Mouse (Mus musculus) limb, embryonic 12.5 days (tissue): ENCODE results near the gene Ruvbl2. TPM values are rescaled to one million over a fixed set of nuclear protein-coding genes. Genes with fewer than 3 reads are reported as not detected.
"Not testable (repeated sequence)": the region's sequence is repeated elsewhere in the genome, so short reads cannot be mapped to it uniquely, and the experiment has no call there.

Experiments used
- ATAC-seq: fragments of 200-750 bp; cut with Nextera tagmentation; 2 replicates; pipeline ENCODE4 v1.8.0; 2017; ENCODE audit warnings: low read depth, moderate TSS enrichment; ENCODE audit not compliant: insufficient number of reproducible peaks, insufficient read depth, low FRiP score, low TSS enrichment
- H3K27ac ChIP-seq: fragments of 300-500 bp; sonication (generic); 2 replicates; pipeline ENCODE4 v1.5.1; 2016; ENCODE audit warnings: mild to moderate bottlenecking, moderate library complexity
- H3K27me3 ChIP-seq: fragments of 300-500 bp; sonication (generic); 2 replicates; pipeline ENCODE4 v1.6.1; 2016; ENCODE audit warnings: mild to moderate bottlenecking, moderate library complexity
- H3K36me3 ChIP-seq: fragments of 300-500 bp; sonication (generic); 2 replicates; pipeline ENCODE4 v1.6.1; 2016; ENCODE audit warnings: mild to moderate bottlenecking, moderate library complexity
- H3K4me1 ChIP-seq: fragments of 300-500 bp; sonication (generic); replicated peaks from 2 replicates; pipeline ENCODE4 v1.6.1; 2016
- H3K4me2 ChIP-seq: fragments of 300-500 bp; sonication (generic); 2 replicates; pipeline ENCODE4 v1.6.1; 2016; ENCODE audit warnings: mild to moderate bottlenecking, moderate library complexity
- H3K4me3 ChIP-seq: fragments of 300-500 bp; sonication (generic); replicated peaks from 2 replicates; pipeline ENCODE4 v1.5.1; 2016; ENCODE audit warnings: mild to moderate bottlenecking
- H3K9ac ChIP-seq: fragments of 300-500 bp; sonication (generic); replicated peaks from 2 replicates; pipeline ENCODE4 v1.6.1; 2016; ENCODE audit warnings: mild to moderate bottlenecking, moderate library complexity
- H3K9me3 ChIP-seq: fragments of 300-500 bp; sonication (generic); 2 replicates; pipeline ENCODE4 v1.6.1; 2016; ENCODE audit warnings: mild to moderate bottlenecking, moderate library complexity
- WGBS: fragments of 180-500 bp; shearing (Covaris S2); methylation state at CpG from one replicate; pipeline ENCODE4 v1.1.7; 2016; 5-methylcytosine and 5-hydroxymethylcytosine counted together
- polyA plus RNA-seq: library from polyadenylated mRNA; unstranded; fragments of >200 nt; fragmentation: Nextera tagmentation; extraction: Ambion mirVana; gene quantifications from 2 replicates; pipeline ENCODE4 v1.2.1, GENCODE M21; 2016

Gene Ruvbl2
- polyA plus RNA-seq: 155 and 156 TPM in 2 replicates

GRCm38 (mm10) chr7:45437521-45438276 is at the start of gene Ruvbl2:
Ruvbl2 (minus strand) TSS chr7:45438096.
- Histone ChIP-seq H3K9ac (peak within 1 kb of the TSS; percentile 13; the same call in 1 of the 2 replicates), H3K27ac (peak within 1 kb of the TSS; percentile 24; the same call in 1 of the 2 replicates), H3K4me2 (peak within 1 kb of the TSS; percentile 48), H3K4me3 (peak within 1 kb of the TSS; percentile 8; the same call in 1 of the 2 replicates), H3K27me3 (no peaks in the 10 kb centered on the region), H3K36me3 (peaks cover 32% of the 10 kb centered on the region), H3K9me3 (no peaks in the 10 kb centered on the region), H3K4me1 (peaks cover 41% of the 10 kb centered on the region)
- no peak for ATAC-seq
- WGBS: 12% methylated on average over 19 of the region's 19 CpGs

- no peak within 1 kb of the TSS for H3K4me2 ChIP-seq
- no peak within 1 kb of the TSS; the same call in 1 of the 2 replicates for H3K4me3 ChIP-seq
- peak within 1 kb of the TSS; percentile 74; the same call in 1 of the 2 replicates for H3K27ac ChIP-seq
- peaks cover 27% of the 10 kb centered on the region for H3K4me1 ChIP-seq
- H3K27me3 ChIP-seq: no peaks in the 10 kb centered on the region
- peaks cover under 1% of the 10 kb centered on the region; the same call in 1 of the 2 replicates for H3K36me3 ChIP-seq
- 81% methylated on average over 12 of the region's 12 CpGs for WGBS
- H3K9ac ChIP-seq: no peak within 1 kb of the TSS
- H3K9me3 ChIP-seq: no peaks in the 10 kb centered on the region
- no peak for ATAC-seq
Measured at GRCm38 (mm10) chr7:45486761-45487415, 49.0 kb upstream of the Ruvbl2 start, which contains the start of gene Gm45808. Gm45808 (minus strand) TSS chr7:45486811.

- Histone ChIP-seq H3K4me3 (no peak overlapping the region), H3K9me3 (no peaks in the 10 kb centered on the region), H3K9ac (no peak overlapping the region), H3K4me2 (no peak overlapping the region), H3K27me3 (no peaks in the 10 kb centered on the region), H3K4me1 (peaks cover 27% of the 10 kb centered on the region), H3K27ac (no peak overlapping the region), H3K36me3 (no peaks in the 10 kb centered on the region)
- 80% methylated on average over 7 of the region's 7 CpGs for WGBS
- ATAC-seq: no peak
Measured at GRCm38 (mm10) chr7:45486158-45486557, 48.3 kb upstream of the Ruvbl2 start.

GRCm38 (mm10) chr7:45484985-45485384 is 47.1 kb upstream of the Ruvbl2 start:
- not testable (repeated sequence) for H3K9ac ChIP-seq, H3K4me2 ChIP-seq, H3K4me3 ChIP-seq, H3K9me3 ChIP-seq, H3K27me3 ChIP-seq, H3K36me3 ChIP-seq, H3K27ac ChIP-seq, ATAC-seq
- peaks cover 17% of the 10 kb centered on the region; the same call in 1 of the 2 replicates for H3K4me1 ChIP-seq
- 91% methylated on average over 5 of the region's 5 CpGs for WGBS

GRCm38 (mm10) chr7:45482166-45482565 is 44.3 kb upstream of the Ruvbl2 start:
- Histone ChIP-seq H3K9me3 (no peaks in the 10 kb centered on the region), H3K9ac (no peak overlapping the region), H3K27ac (no peak overlapping the region), H3K36me3 (no peaks in the 10 kb centered on the region), H3K4me2 (no peak overlapping the region), H3K4me1 (no peaks in the 10 kb centered on the region), H3K4me3 (no peak overlapping the region), H3K27me3 (no peaks in the 10 kb centered on the region)
- ATAC-seq: no peak
- 92% methylated on average over 1 of the region's 1 CpGs for WGBS

GRCm38 (mm10) chr7:45481374-45481927 is 43.6 kb upstream of the Ruvbl2 start, which contains the start of gene Tulp2:
Tulp2 (plus strand) TSS chr7:45481877.
- Histone ChIP-seq H3K27me3 (no peaks in the 10 kb centered on the region), H3K27ac (no peak within 1 kb of the TSS), H3K9me3 (no peaks in the 10 kb centered on the region), H3K36me3 (no peaks in the 10 kb centered on the region), H3K4me3 (no peak within 1 kb of the TSS), H3K4me1 (no peaks in the 10 kb centered on the region), H3K9ac (no peak within 1 kb of the TSS), H3K4me2 (no peak within 1 kb of the TSS)
- peak; percentile 78 for ATAC-seq
- 55% methylated on average over 14 of the region's 15 CpGs for WGBS

- not testable (repeated sequence) for H3K9ac ChIP-seq, H3K4me3 ChIP-seq, H3K4me1 ChIP-seq, H3K27ac ChIP-seq, H3K4me2 ChIP-seq, H3K9me3 ChIP-seq, H3K27me3 ChIP-seq, ATAC-seq, H3K36me3 ChIP-seq
- WGBS: 84% methylated on average over 3 of the region's 4 CpGs
Measured at GRCm38 (mm10) chr7:45480310-45480709, 42.4 kb upstream of the Ruvbl2 start.

- Histone ChIP-seq H3K27ac (no peak overlapping the region), H3K4me3 (no peak overlapping the region), H3K27me3 (no peaks in the 10 kb centered on the region), H3K9me3 (no peaks in the 10 kb centered on the region), H3K9ac (no peak overlapping the region), H3K4me1 (no peaks in the 10 kb centered on the region), H3K4me2 (no peak overlapping the region), H3K36me3 (no peaks in the 10 kb centered on the region)
- ATAC-seq: no peak
- WGBS: 91% methylated on average over 7 of the region's 7 CpGs
Measured at GRCm38 (mm10) chr7:45478774-45479173, 40.9 kb upstream of the Ruvbl2 start.

GRCm38 (mm10) chr7:45477003-45477402 is 39.1 kb upstream of the Ruvbl2 start:
- WGBS: 15% methylated on average over 3 of the region's 3 CpGs
- Histone ChIP-seq H3K36me3 (no peaks in the 10 kb centered on the region), H3K4me2 (no peak overlapping the region), H3K9me3 (no peaks in the 10 kb centered on the region), H3K27ac (0 out of 2 replicates have a peak overlapping the region, but pooled peaks have one; percentile 17), H3K9ac (no peak overlapping the region), H3K4me1 (no peaks in the 10 kb centered on the region), H3K27me3 (no peaks in the 10 kb centered on the region), H3K4me3 (no peak overlapping the region)
- ATAC-seq: no peak

- ATAC-seq: no peak
- WGBS: 67% methylated on average over 1 of the region's 1 CpGs
- H3K27me3 ChIP-seq: no peaks in the 10 kb centered on the region
Measured at GRCm38 (mm10) chr7:45476453-45476852, 38.6 kb upstream of the Ruvbl2 start.

More at GRCm38 (mm10) chr7:45476453-45476852, 38.6 kb upstream of the Ruvbl2 start:
- Histone ChIP-seq H3K4me3 (no peak overlapping the region), H3K9ac (no peak overlapping the region), H3K4me2 (no peak overlapping the region), H3K27ac (no peak overlapping the region), H3K36me3 (no peaks in the 10 kb centered on the region), H3K4me1 (no peaks in the 10 kb centered on the region), H3K9me3 (no peaks in the 10 kb centered on the region)
